18 mouse cellular contexts compared by ENCODE assay signal in the genomic region with DNA sequence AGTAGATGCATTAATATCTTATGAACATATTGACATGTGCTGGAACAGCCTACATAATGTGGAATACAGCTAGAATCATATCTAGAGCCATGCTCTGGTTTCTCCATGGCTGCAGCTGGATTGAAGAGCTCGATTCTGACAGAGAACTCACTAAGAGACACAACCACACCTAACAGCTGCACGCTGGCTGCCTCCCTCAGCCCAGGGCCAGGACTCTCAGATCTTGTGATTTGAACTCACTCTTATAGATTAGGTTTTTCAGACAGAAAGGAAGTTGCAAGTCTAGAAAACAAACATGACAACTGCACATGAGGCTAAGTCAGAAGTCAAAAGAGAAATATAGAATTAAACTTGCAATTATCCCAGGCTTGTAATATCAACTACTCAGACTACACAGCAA. TPM values are rescaled to one million over a fixed set of nuclear protein-coding genes. Genes with fewer than 3 reads are reported as not detected.
DNase-seq lines count a peak whose midpoint lies in the region; ATAC-seq lines count a peak whose summit lies in the region.
"Had no signal": no experiment of that assay in that cellular context is flagged by ENCODE, and none has a peak within 500 bp of the region (broad histone marks: within the 10 kb centered on the region; RNA-seq: fewer than 3 reads in every experiment).

No protein-coding gene starts in this region.

- H3K4me3 ChIP-seq in heart, embryonic 15.5 days, result no peak overlapping the region
- H3K4me3 ChIP-seq in intestine, embryonic 15.5 days (replicated peaks), result no peak overlapping the region
- H3K4me3 ChIP-seq: embryonic facial prominence, embryonic 10.5 days; forebrain, embryonic 13.5 days; hindbrain, embryonic 15.5 days; left cerebral cortex, adult 2 months had no signal

- H3K27me3 ChIP-seq in heart, embryonic 15.5 days, result no peaks in the 10 kb centered on the region
- no peaks in the 10 kb centered on the region for H3K27me3 ChIP-seq in intestine, embryonic 15.5 days (replicated peaks)
- H3K27me3 ChIP-seq: forebrain, embryonic 13.5 days; hindbrain, embryonic 15.5 days had no signal

- 0 out of 2 replicates have a peak, but pooled peaks cover 3% of the 10 kb centered on the region for H3K9me3 ChIP-seq in heart, embryonic 15.5 days (replicated peaks)
- no peaks in the 10 kb centered on the region for H3K9me3 ChIP-seq in intestine, embryonic 15.5 days

- 57% methylated on average over 2 of the region's 2 CpGs for WGBS in heart, embryonic 15.5 days
- WGBS in intestine, embryonic 15.5 days, result 45% methylated on average over 2 of the region's 2 CpGs

- no peak overlapping the region for H3K4me2 ChIP-seq in heart, embryonic 15.5 days
- H3K4me2 ChIP-seq in intestine, embryonic 15.5 days (replicated peaks), result no peak overlapping the region
- H3K4me2 ChIP-seq: forebrain, embryonic 13.5 days; hindbrain, embryonic 15.5 days had no signal

- H3K4me1 ChIP-seq in heart, embryonic 15.5 days (replicated peaks), result peaks cover 9% of the 10 kb centered on the region
- H3K4me1 ChIP-seq in intestine, embryonic 15.5 days (replicated peaks), result peaks cover 38% of the 10 kb centered on the region
- H3K4me1 ChIP-seq: hindbrain, embryonic 15.5 days had no signal

- H3K9ac ChIP-seq in heart, embryonic 15.5 days, result no peak overlapping the region
- no peak overlapping the region for H3K9ac ChIP-seq in intestine, embryonic 15.5 days
- H3K9ac ChIP-seq: forebrain, embryonic 13.5 days; hindbrain, embryonic 15.5 days had no signal

- DNase-seq in heart, postnatal 14 days, result no peak
- DNase-seq in naive thymus-derived CD4-positive, alpha-beta T cell, adult 2 months (ENCODE audit: low read depth), result peak; percentile 49
- DNase-seq in right cerebral cortex, postnatal 14 days, result no peak
- no peak for DNase-seq in right cerebral cortex, adult 18-20 months
- no peak for DNase-seq in gastrocnemius, adult 18-20 months (ENCODE audit: low spot score)
- DNase-seq: adrenal gland, postnatal 25 days; cerebellum, adult 2 months; gastrocnemius, postnatal 25 days; kidney, postnatal 25 days; lung, postnatal 10 days had no signal

- peak overlapping the region; percentile 61 for H3K27ac ChIP-seq in heart, embryonic 15.5 days
- 0 out of 2 replicates have a peak overlapping the region, but pooled peaks have one; percentile 17 for H3K27ac ChIP-seq in intestine, embryonic 15.5 days
- H3K27ac ChIP-seq: embryonic facial prominence, embryonic 10.5 days; forebrain, embryonic 13.5 days; hindbrain, embryonic 15.5 days; left cerebral cortex, adult 2 months had no signal

- H3K36me3 ChIP-seq in heart, embryonic 15.5 days, result 0 out of 2 replicates have a peak, but pooled peaks cover 4% of the 10 kb centered on the region
- no peaks in the 10 kb centered on the region for H3K36me3 ChIP-seq in intestine, embryonic 15.5 days
- H3K36me3 ChIP-seq: embryonic facial prominence, embryonic 10.5 days; hindbrain, embryonic 15.5 days had no signal

- intact Hi-C loops in heart, postnatal 14 days (cut with DNase I), result no loop called here

- ATAC-seq in heart, embryonic 15.5 days (replicated peaks; ENCODE audit: insufficient number of reproducible peaks, insufficient read depth, low FRiP score, low read depth), result no peak
- peak; percentile 53 for ATAC-seq in CD4-positive, CD25-positive, alpha-beta regulatory T cell, adult 4 months
- ATAC-seq in intestine, embryonic 15.5 days, result no peak
- ATAC-seq: forebrain, embryonic 13.5 days had no signal

RNA-seq across cellular contexts. Expression of a gene that starts 45.1 kb away (rescaled TPM):
- not detected in 2 replicates for polyA plus RNA-seq in heart, embryonic 15.5 days (2015; fragmentation: Nextera tagmentation; extraction: Ambion mirVana)
- not detected for total RNA-seq in heart, postnatal 14 days (2021)
- polyA plus RNA-seq in CD4-positive, CD25-positive, alpha-beta regulatory T cell, adult 4 months (2017; shearing (Covaris generic)), result not detected
- not detected in 2 replicates for polyA plus RNA-seq in intestine, embryonic 15.5 days (2015; fragmentation: Nextera tagmentation; extraction: Ambion mirVana)
- total RNA-seq in gastrocnemius, adult 18-20 months (2021), result not detected
- total RNA-seq: adrenal gland, postnatal 25 days; gastrocnemius, postnatal 25 days; left cerebral cortex, adult 2 months; monocyte, adult 5-6 weeks had no signal
- polyA plus RNA-seq: cerebellum, adult 2 months; embryonic facial prominence, embryonic 10.5 days; forebrain, embryonic 13.5 days; hindbrain, embryonic 15.5 days had no signal

RNA-seq across cellular contexts. Expression of a gene that starts 45.7 kb away (rescaled TPM):
- 22.0 and 24.2 TPM in 2 replicates for polyA plus RNA-seq in heart, embryonic 15.5 days (2015; fragmentation: Nextera tagmentation; extraction: Ambion mirVana)
- 10 to 100 TPM; 22.0 to 22.8 TPM for total RNA-seq in heart, postnatal 14 days (2021)
- polyA plus RNA-seq in CD4-positive, CD25-positive, alpha-beta regulatory T cell, adult 4 months (2017; shearing (Covaris generic)), result 10 to 100 TPM; 21.6 to 23.7 TPM
- polyA plus RNA-seq in intestine, embryonic 15.5 days (2015; fragmentation: Nextera tagmentation; extraction: Ambion mirVana), result 66.4 and 72.6 TPM in 2 replicates
- 10 to 100 TPM; 39.8 to 44.3 TPM for total RNA-seq in gastrocnemius, adult 18-20 months (2021)
